Mouse (Mus musculus) CH12.LX (cell line): ENCODE data around the gene Ap2a2. TPM values are rescaled to one million over a fixed set of nuclear protein-coding genes. Genes with fewer than 3 reads are reported as not detected.

ENCODE experiments used
- DNase-seq: peaks from one replicate; pipeline ENCODE4 v3.0.0-alpha.2; 2013; ENCODE audit errors: extremely low read depth
- H3K27ac ChIP-seq: 2 replicates; pipeline ENCODE4 v1.5.1; 2012; ENCODE audit warnings: low read depth, mild to moderate bottlenecking, control low read depth, moderate library complexity; ENCODE audit not compliant: insufficient read depth
- H3K27me3 ChIP-seq: replicated peaks from 2 replicates; pipeline ENCODE3; 2012; ENCODE audit warnings: inconsistent platforms
- H3K36me3 ChIP-seq, 2 experiments: replicated peaks in 1 of 2; 2 replicates each; pipeline versions ENCODE3 to v1.6.1; 2012; ENCODE audit warnings: inconsistent platforms in 1 of 2, low read length in 1 of 2, mild to moderate bottlenecking in 1 of 2, mixed read lengths in 1 of 2, moderate library complexity in 1 of 2; ENCODE audit not compliant: control insufficient read depth in 1 of 2, insufficient read depth in 1 of 2
- H3K4me1 ChIP-seq, 2 experiments: 2 replicates each; pipeline ENCODE4 v1.6.1; 2012; ENCODE audit warnings: inconsistent platforms in 1 of 2, moderate library complexity in 1 of 2; ENCODE audit not compliant: insufficient read depth in 2 of 2, control insufficient read depth in 1 of 2
- H3K4me2 ChIP-seq: 2 replicates; pipeline ENCODE4 v1.6.1; 2012; ENCODE audit warnings: low read depth, mild to moderate bottlenecking, control low read depth; ENCODE audit not compliant: poor library complexity, insufficient read depth, severe bottlenecking
- H3K4me3 ChIP-seq, 3 experiments: fragments of 150-350 bp in 1 of 3; sonication (generic) in 1 of 3; replicated peaks in 1 of 3; 2 replicates each; pipeline versions ENCODE3 to v1.5.1; 2011 to 2012; ENCODE audit warnings: low read depth in 2 of 3, low read length in 2 of 3, mild to moderate bottlenecking in 2 of 3, moderate library complexity in 2 of 3, control low read depth in 1 of 3, improper control_type of control experiment in 1 of 3, inconsistent platforms in 1 of 3, mixed read lengths in 1 of 3; ENCODE audit not compliant: poor library complexity in 1 of 3
- H3K79me2 ChIP-seq: replicated peaks from 2 replicates; pipeline ENCODE4 v1.6.1; 2012; ENCODE audit warnings: mild to moderate bottlenecking, moderate library complexity; ENCODE audit not compliant: control insufficient read depth, poor library complexity, insufficient read depth, severe bottlenecking; ENCODE audit errors: extremely low read depth
- H3K9ac ChIP-seq: 2 replicates; pipeline ENCODE4 v1.6.1; 2012; ENCODE audit warnings: low read depth, mild to moderate bottlenecking, control low read depth, moderate library complexity; ENCODE audit not compliant: insufficient read depth
- H3K9me3 ChIP-seq: replicated peaks from 2 replicates; pipeline ENCODE3; 2012; ENCODE audit warnings: low read length, inconsistent platforms, mixed read lengths
- CHD1 ChIP-seq: IDR thresholded peaks from 2 replicates; pipeline ENCODE4 v1.6.1; 2012; ENCODE audit warnings: low read depth, low read length, improper control_type of control experiment, inconsistent platforms
- CTCF ChIP-seq, 2 experiments: IDR thresholded peaks in 1 of 2; conservative IDR thresholded peaks in 1 of 2; 2 replicates each; pipeline ENCODE4 v1.5.1; 2011 to 2012; ENCODE audit warnings: low read depth in 2 of 2, low read length in 2 of 2, improper control_type of control experiment in 1 of 2, inconsistent platforms in 1 of 2, mild to moderate bottlenecking in 1 of 2, moderate library complexity in 1 of 2
- ETS1 ChIP-seq: conservative IDR thresholded peaks from 2 replicates; pipeline ENCODE4 v1.6.1; 2012; ENCODE audit warnings: low read depth, mild to moderate bottlenecking, inconsistent platforms, low read length, improper control_type of control experiment, moderate library complexity
- GABPA ChIP-seq: IDR thresholded peaks from 2 replicates; pipeline ENCODE4 v1.6.1; 2012; ENCODE audit warnings: low read depth, low read length, improper control_type of control experiment, inconsistent platforms; ENCODE audit not compliant: insufficient replicate concordance
- JUN ChIP-seq: IDR thresholded peaks from 2 replicates; pipeline ENCODE4 v1.6.1; 2011; ENCODE audit warnings: low read depth, mild to moderate bottlenecking, low read length, improper control_type of control experiment, moderate library complexity; ENCODE audit not compliant: insufficient read depth
- KAT2A ChIP-seq: IDR thresholded peaks from 2 replicates; pipeline ENCODE4 v1.6.1; 2012; ENCODE audit warnings: low read length, improper control_type of control experiment, inconsistent platforms; ENCODE audit not compliant: insufficient replicate concordance
- MAX ChIP-seq: IDR thresholded peaks from 2 replicates; pipeline ENCODE4 v1.6.1; 2011; ENCODE audit warnings: low read length, improper control_type of control experiment
- MAZ ChIP-seq: IDR thresholded peaks from 2 replicates; pipeline ENCODE4 v1.6.1; 2012; ENCODE audit warnings: low read depth, mild to moderate bottlenecking, inconsistent platforms, low read length, improper control_type of control experiment, moderate library complexity
- MXI1 ChIP-seq: IDR thresholded peaks from 2 replicates; pipeline ENCODE4 v1.6.1; 2011; ENCODE audit warnings: mild to moderate bottlenecking, low read depth, low read length, improper control_type of control experiment
- PAX5 ChIP-seq: IDR thresholded peaks from 2 replicates; pipeline ENCODE4 v1.6.1; 2012; ENCODE audit warnings: low read length, inconsistent platforms, mixed read lengths
- POLR2A ChIP-seq: IDR thresholded peaks from 2 replicates; pipeline ENCODE4 v1.6.1; 2011; ENCODE audit warnings: low read depth, mild to moderate bottlenecking, improper control_type of control experiment, low read length
- RAD21 ChIP-seq: IDR thresholded peaks from 2 replicates; pipeline ENCODE4 v1.6.1; 2011; ENCODE audit warnings: low read depth, mild to moderate bottlenecking, low read length, improper control_type of control experiment, moderate library complexity
- RCOR1 ChIP-seq: conservative IDR thresholded peaks from 2 replicates; pipeline ENCODE4 v1.6.1; 2012; ENCODE audit warnings: low read depth, mild to moderate bottlenecking, inconsistent platforms, low read length, improper control_type of control experiment
- SMC3 ChIP-seq: IDR thresholded peaks from 2 replicates; pipeline ENCODE4 v1.6.1; 2011; ENCODE audit warnings: low read depth, low read length, improper control_type of control experiment
- ZC3H11A ChIP-seq: IDR thresholded peaks from 2 replicates; pipeline ENCODE4 v1.6.1; 2012; ENCODE audit warnings: low read depth, mild to moderate bottlenecking, inconsistent platforms, low read length, improper control_type of control experiment
- ZNF384 ChIP-seq: IDR thresholded peaks from 2 replicates; pipeline ENCODE4 v1.6.1; 2012; ENCODE audit warnings: low read depth, low read length, improper control_type of control experiment, inconsistent platforms
- dilution Hi-C: fragments of 300-500 bp; cut with MboI; formaldehyde crosslinking; loops from 2 replicates; pipeline ENCODE4 v1.14.3; 2020; ENCODE audit warnings: low sequenced_read_pairs; ENCODE audit not compliant: extremely low pct_unique_long_range_greater_than_20kb, extremely low pct_ligation_motif_present
- in situ Hi-C: fragments of 300-500 bp; cut with MboI; formaldehyde crosslinking; loops from 3 replicates; pipeline ENCODE4 v1.14.3; 2019; ENCODE audit warnings: low sequenced_read_pairs, low pct_ligation_motif_present, low pct_unique_long_range_greater_than_20kb, mixed read lengths
- polyA plus RNA-seq: library from polyadenylated mRNA; unstranded; fragments of >175 nt; gene quantifications from 2 replicates; pipeline ENCODE4 v1.2.1, GENCODE M21; 2012; ENCODE audit warnings: low read depth; ENCODE audit not compliant: insufficient read length
- total RNA-seq, 2 experiments: library from RNA; depleted of rRNA; stranded (reverse); fragments of 300-350 nt in 1 of 2; fragments of >200 nt in 1 of 2; gene quantifications; 2 replicates each; pipeline ENCODE4 v1.2.3; 2012 to 2014

Gene Ap2a2
- total and polyA plus RNA-seq, 3 experiments, result 30.0 to 50.7 (median 43.1) TPM

GRCm38 (mm10) chr7:141549432-141550061 lies 12.4 kb upstream of the Ap2a2 start:
- H3K79me2 ChIP-seq, result no peaks in the 10 kb centered on the region
- TF ChIP-seq CHD1, result no peak
- 0 out of 4 replicates have a peak, but pooled peaks of 1 of the 2 experiments have one; percentile 2 for TF ChIP-seq CTCF (conservative IDR thresholded peaks at IDR 0.05 in 1 of 2, IDR thresholded peaks at IDR 0.05 in 1 of 2; ENCODE audit: low read depth in 2 of 2, low read length in 2 of 2)
- H3K9ac ChIP-seq, result no peak overlapping the region
- dilution Hi-C loops (no loop called here), in situ Hi-C loops (no loop called here)
- no peak overlapping the region for H3K27ac ChIP-seq
- no peaks in the 10 kb centered on the region for H3K4me1 ChIP-seq
- no peak for DNase-seq
- no peaks in the 10 kb centered on the region for H3K36me3 ChIP-seq
- no peak overlapping the region for H3K4me2 ChIP-seq
- no peaks in the 10 kb centered on the region for H3K9me3 ChIP-seq
- no peak overlapping the region for H3K4me3 ChIP-seq
- no peaks in the 10 kb centered on the region for H3K27me3 ChIP-seq

DNA sequence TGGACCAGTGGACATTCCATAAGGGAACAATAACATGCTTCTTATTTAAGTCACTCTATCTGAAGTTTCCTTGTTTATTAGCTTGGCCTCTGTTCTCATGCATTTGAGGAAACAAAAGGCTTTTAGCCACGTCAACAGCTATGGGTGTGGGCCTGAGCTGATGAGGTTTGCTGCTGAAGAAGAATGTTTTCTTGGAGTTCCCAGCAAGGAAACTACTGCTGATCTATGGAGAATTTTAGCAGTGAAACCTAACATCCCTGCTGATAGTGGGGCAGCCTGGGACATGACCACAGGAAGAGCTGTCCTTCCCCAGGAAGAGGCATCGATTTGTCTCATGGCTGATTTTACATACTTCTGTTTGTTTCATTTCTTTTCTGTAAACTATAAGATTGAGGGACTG lies 11.5 kb upstream of the Ap2a2 start:
- no peak overlapping the region for H3K9ac ChIP-seq
- no peaks in the 10 kb centered on the region for H3K9me3 ChIP-seq
- H3K27ac ChIP-seq, result no peak overlapping the region
- TF ChIP-seq POLR2A (no peak), ZNF384 (no peak), KAT2A (no peak), MAX (no peak), MAZ (no peak), SMC3 (no peak), RCOR1 (no peak), CHD1 (no peak), ZC3H11A (no peak), GABPA (no peak), ETS1 (no peak)
- DNase-seq, result no peak
- H3K27me3 ChIP-seq, result no peaks in the 10 kb centered on the region
- no peak overlapping the region for H3K4me2 ChIP-seq
- in situ Hi-C loops, result no loop called here
- no peaks in the 10 kb centered on the region for H3K36me3 ChIP-seq
- H3K79me2 ChIP-seq, result no peaks in the 10 kb centered on the region
- dilution Hi-C loops, result no loop called here
- no peaks in the 10 kb centered on the region for H3K4me1 ChIP-seq
- H3K4me3 ChIP-seq, result no peak overlapping the region

DNA sequence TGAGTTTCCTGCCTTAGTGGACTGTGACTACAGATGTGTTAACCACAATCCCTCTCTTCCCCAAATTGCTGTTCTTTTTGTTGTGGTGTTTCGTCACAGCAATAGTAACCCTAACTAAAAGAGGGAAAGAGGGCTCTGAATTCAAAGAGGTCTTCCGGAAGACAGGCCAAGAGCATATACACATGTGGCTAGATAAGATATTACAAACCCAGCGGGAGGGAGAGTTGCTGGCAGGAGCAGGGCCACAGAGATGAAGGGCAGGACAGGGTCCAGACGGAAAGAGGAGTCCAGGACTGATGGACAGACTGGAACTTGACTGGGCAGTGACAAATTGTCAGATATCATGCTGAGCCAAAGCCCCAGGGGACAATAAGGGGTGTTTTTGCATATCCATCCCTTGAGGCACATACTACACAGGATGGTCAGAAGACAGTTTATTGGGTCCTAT lies 3.6 kb upstream of the Ap2a2 start:
- Histone ChIP-seq H3K4me3 (no peak overlapping the region), H3K27ac (no peak overlapping the region), H3K79me2 (peaks cover 4% of the 10 kb centered on the region; the same call in 1 of the 2 replicates), H3K27me3 (no peaks in the 10 kb centered on the region), H3K9ac (no peak overlapping the region), H3K36me3 (no peaks in the 10 kb centered on the region), H3K9me3 (no peaks in the 10 kb centered on the region), H3K4me2 (no peak overlapping the region), H3K4me1 (peaks cover 0 to 43% of the 10 kb centered on the region in 2 experiments; a peak in 2 of 4 replicates)
- TF ChIP-seq CTCF (conservative IDR thresholded peaks at IDR 0.05 in 1 of 2, IDR thresholded peaks at IDR 0.05 in 1 of 2; ENCODE audit: low read depth in 2 of 2, low read length in 2 of 2), result no peak
- no peak for TF ChIP-seq JUN
- no peak for TF ChIP-seq KAT2A
- TF ChIP-seq CHD1, result no peak
- no peak for TF ChIP-seq RAD21
- no peak for TF ChIP-seq MXI1
- no peak for TF ChIP-seq PAX5
- DNase-seq, result no peak
- in situ Hi-C loops (no loop called here), dilution Hi-C loops (no loop called here)
